In genomic region chr10:3567821-3568220, GRCm38 (mm10) we compare ENCODE assay signal across 17 mouse cellular contexts. TPM values are rescaled to one million over a fixed set of nuclear protein-coding genes. Genes with fewer than 3 reads are reported as not detected.
DNase-seq lines count a peak whose midpoint lies in the region; ATAC-seq and TF ChIP-seq lines count a peak whose summit lies in the region.
"Had no signal": no experiment of that assay in that cellular context is flagged by ENCODE, and none has a peak within 500 bp of the region (broad histone marks: within the 10 kb centered on the region; RNA-seq: fewer than 3 reads in every experiment).

No protein-coding gene starts in this region.

- TF ChIP-seq CTCF in hindbrain, postnatal 0 days (IDR thresholded peaks at IDR 0.05; ENCODE audit: low read depth): peak; percentile 39
- TF ChIP-seq CTCF in G1E (IDR thresholded peaks at IDR 0.05; ENCODE audit: low read depth, low read length): peak; percentile 19; the same call in 1 of the 2 replicates

- ATAC-seq in hindbrain, postnatal 0 days: no peak
- no peak for ATAC-seq in hindbrain, embryonic 16.5 days
- no peak for ATAC-seq in G1E (ENCODE audit: extremely low read depth, insufficient number of reproducible peaks, low FRiP score, poor library complexity, severe bottlenecking)
- ATAC-seq in granulocyte monocyte progenitor cell, adult 5-6 weeks (replicated peaks; ENCODE audit: poor library complexity, severe bottlenecking): peak; percentile 68
- ATAC-seq: forebrain, embryonic 13.5 days; midbrain, embryonic 13.5 days had no signal

- no peak overlapping the region for H3K4me3 ChIP-seq in hindbrain, postnatal 0 days (ENCODE audit: low read length)
- H3K4me3 ChIP-seq in hindbrain, embryonic 16.5 days (ENCODE audit: low read length): no peak overlapping the region
- no peak overlapping the region for H3K4me3 ChIP-seq in G1E (ENCODE audit: low read depth, low read length)
- H3K4me3 ChIP-seq: forebrain, embryonic 13.5 days; hindbrain, embryonic 10.5 days; liver, embryonic 15.5 days; midbrain, embryonic 13.5 days had no signal

- no peak overlapping the region for H3K27ac ChIP-seq in hindbrain, postnatal 0 days
- H3K27ac ChIP-seq in hindbrain, embryonic 16.5 days (ENCODE audit: low read depth, low read length): no peak overlapping the region
- H3K27ac ChIP-seq: forebrain, embryonic 13.5 days; hindbrain, embryonic 10.5 days; liver, embryonic 15.5 days; midbrain, embryonic 13.5 days had no signal

- no peak overlapping the region for H3K4me2 ChIP-seq in hindbrain, postnatal 0 days (ENCODE audit: low read depth, low read length)
- no peak overlapping the region for H3K4me2 ChIP-seq in hindbrain, embryonic 16.5 days (ENCODE audit: low read length)
- H3K4me2 ChIP-seq: forebrain, embryonic 13.5 days; liver, embryonic 15.5 days; midbrain, embryonic 13.5 days had no signal

- no peaks in the 10 kb centered on the region for H3K9me3 ChIP-seq in hindbrain, postnatal 0 days (ENCODE audit: low read length)
- no peaks in the 10 kb centered on the region for H3K9me3 ChIP-seq in hindbrain, embryonic 16.5 days (ENCODE audit: control insufficient read depth, low read length)
- no peaks in the 10 kb centered on the region for H3K9me3 ChIP-seq in G1E (replicated peaks)
- H3K9me3 ChIP-seq: forebrain, embryonic 13.5 days; hindbrain, embryonic 10.5 days; liver, embryonic 15.5 days; midbrain, embryonic 13.5 days had no signal

- no peaks in the 10 kb centered on the region for H3K27me3 ChIP-seq in hindbrain, postnatal 0 days (ENCODE audit: insufficient read depth, low read length)
- no peaks in the 10 kb centered on the region for H3K27me3 ChIP-seq in hindbrain, embryonic 16.5 days (replicated peaks; ENCODE audit: control insufficient read depth, insufficient read depth, low read length)
- no peaks in the 10 kb centered on the region for H3K27me3 ChIP-seq in G1E (ENCODE audit: insufficient read depth, low read length)
- H3K27me3 ChIP-seq: forebrain, embryonic 13.5 days; liver, embryonic 15.5 days; midbrain, embryonic 13.5 days had no signal

- H3K9ac ChIP-seq in hindbrain, postnatal 0 days (replicated peaks; ENCODE audit: low read length): no peak overlapping the region
- no peak overlapping the region for H3K9ac ChIP-seq in hindbrain, embryonic 16.5 days (ENCODE audit: low read depth, low read length)
- H3K9ac ChIP-seq: forebrain, embryonic 13.5 days; liver, embryonic 15.5 days; midbrain, embryonic 13.5 days had no signal

- 73% methylated on average over 6 of the region's 6 CpGs for WGBS in hindbrain, postnatal 0 days
- 73% methylated on average over 6 of the region's 6 CpGs for WGBS in hindbrain, embryonic 16.5 days

- DNase-seq in hindbrain, postnatal 0 days (ENCODE audit: low spot score): no peak
- peak; percentile 14 for DNase-seq in lung, postnatal 36 days
- no peak for DNase-seq in lung, postnatal 4 days
- no peak for DNase-seq in G1E (ENCODE audit: low spot score)
- no peak for DNase-seq in frontal cortex, postnatal 25 days (ENCODE audit: low spot score in 2 of 2)
- no peak for DNase-seq in urinary bladder, adult 18-20 months (ENCODE audit: low spot score in 2 of 2)
- DNase-seq: cerebellum, adult 18-20 months; heart, adult 11 months; right cerebral cortex, postnatal 25 days; thymus, postnatal 14 days had no signal

- H3K36me3 ChIP-seq in hindbrain, postnatal 0 days (ENCODE audit: insufficient read depth, low read length): no peaks in the 10 kb centered on the region
- no peaks in the 10 kb centered on the region for H3K36me3 ChIP-seq in hindbrain, embryonic 16.5 days (ENCODE audit: control insufficient read depth, insufficient read depth, low read length)
- H3K36me3 ChIP-seq in G1E (replicated peaks): no peaks in the 10 kb centered on the region
- H3K36me3 ChIP-seq: hindbrain, embryonic 10.5 days; liver, embryonic 15.5 days; midbrain, embryonic 13.5 days had no signal

- H3K4me1 ChIP-seq in hindbrain, postnatal 0 days (ENCODE audit: insufficient read depth, low read length): no peaks in the 10 kb centered on the region; the same call in 1 of the 2 replicates
- peaks cover 3% of the 10 kb centered on the region; the same call in 1 of the 2 replicates for H3K4me1 ChIP-seq in hindbrain, embryonic 16.5 days (ENCODE audit: control insufficient read depth, insufficient read depth, low read depth, low read length)
- no peaks in the 10 kb centered on the region for H3K4me1 ChIP-seq in G1E (ENCODE audit: insufficient read depth, low read depth, low read length)
- H3K4me1 ChIP-seq: forebrain, embryonic 13.5 days; hindbrain, embryonic 10.5 days; liver, embryonic 15.5 days; midbrain, embryonic 13.5 days had no signal

RNA-seq across cellular contexts. Expression of gene Iyd, which starts 27.8 kb away (rescaled TPM):
- total RNA-seq in hindbrain, postnatal 0 days (2014; rRNA removed): 0.32 and 0.47 TPM in 2 replicates
- polyA plus RNA-seq in hindbrain, postnatal 0 days (2015; fragmentation: Nextera tagmentation; extraction: Ambion mirVana): 0.76 and 0.81 TPM in 2 replicates
- polyA plus RNA-seq in hindbrain, embryonic 16.5 days (2015; fragmentation: Nextera tagmentation; extraction: Ambion mirVana): 0.68 and 0.87 TPM in 2 replicates
- total RNA-seq in G1E (2014; fragmentation: Nextera tagmentation) (not detected in 2 replicates), G1E (2017) (0.11 TPM in 1 of 2 replicates, not detected in the other)
- polyA plus RNA-seq in G1E (2012): not detected in 2 replicates
- total RNA-seq in granulocyte monocyte progenitor cell, adult 5-6 weeks (2014; fragmentation: Nextera tagmentation): not detected in 2 replicates
- total RNA-seq in granulocyte monocyte progenitor cell, adult 5-6 weeks (2017): not detected in 2 replicates
- polyA plus RNA-seq: embryonic facial prominence, embryonic 11.5 days; hindbrain, embryonic 10.5 days had no signal
